Mouse (Mus musculus): ENCODE results near the gene Padi6. TPM values are rescaled to one million over a fixed set of nuclear protein-coding genes. Genes with fewer than 3 reads are reported as not detected.
A peak's percentile ranks its signal among the peaks of the same experiment; 100 is the strongest.

Gene Padi6
- polyA plus RNA-seq, 1 experiment from 2014 or later, result not detected

DNA sequence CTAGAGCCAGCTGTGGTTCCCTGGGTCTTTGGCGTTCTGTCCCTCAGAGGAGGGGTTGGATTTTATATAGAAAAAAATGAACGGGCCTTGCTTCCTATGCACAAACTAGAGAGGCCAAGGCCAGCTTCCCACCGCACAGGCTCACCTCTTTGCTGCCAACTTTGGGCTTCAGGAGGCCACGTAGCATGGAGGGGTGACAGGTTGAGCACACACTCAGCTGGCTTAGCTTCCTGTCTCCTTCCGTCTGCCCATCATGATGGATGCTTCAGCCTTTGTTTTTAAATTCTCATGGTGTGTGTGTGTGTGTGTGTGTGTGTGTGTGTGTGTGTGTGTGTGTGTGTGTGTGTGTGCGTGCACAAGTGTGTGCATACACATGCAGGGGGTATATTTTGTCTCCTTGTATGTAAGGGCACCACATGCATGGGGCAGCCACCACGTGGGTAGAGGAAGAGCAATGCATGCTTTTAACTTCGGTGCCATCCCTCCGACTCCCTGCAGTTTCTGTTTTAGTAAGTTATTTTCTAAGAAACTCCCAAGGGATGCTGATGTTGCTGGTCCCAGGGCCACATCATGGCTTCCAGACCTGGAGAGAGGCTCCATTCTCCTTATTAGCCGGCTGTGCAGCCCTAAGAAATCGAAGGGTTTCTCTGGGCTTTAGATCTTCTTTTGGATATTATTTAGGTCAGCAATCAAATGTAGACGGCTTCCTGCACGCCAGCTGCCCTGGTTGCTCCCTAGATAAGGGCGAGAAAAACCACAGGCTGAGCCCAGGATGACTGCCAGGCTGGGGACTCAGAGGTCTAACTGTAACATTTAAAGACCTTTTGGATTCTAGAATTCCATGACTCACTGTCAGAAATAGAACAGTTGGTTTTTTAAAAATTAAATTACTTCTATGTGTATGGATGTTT lies 46.5 kb downstream of the Padi6 start:
- peaks cover 87% of the 10 kb centered on the region for H3K4me1 ChIP-seq (replicated peaks)
- 30% methylated on average over 14 of the region's 14 CpGs for WGBS (ENCODE audit: insufficient replicate concordance)

DNA sequence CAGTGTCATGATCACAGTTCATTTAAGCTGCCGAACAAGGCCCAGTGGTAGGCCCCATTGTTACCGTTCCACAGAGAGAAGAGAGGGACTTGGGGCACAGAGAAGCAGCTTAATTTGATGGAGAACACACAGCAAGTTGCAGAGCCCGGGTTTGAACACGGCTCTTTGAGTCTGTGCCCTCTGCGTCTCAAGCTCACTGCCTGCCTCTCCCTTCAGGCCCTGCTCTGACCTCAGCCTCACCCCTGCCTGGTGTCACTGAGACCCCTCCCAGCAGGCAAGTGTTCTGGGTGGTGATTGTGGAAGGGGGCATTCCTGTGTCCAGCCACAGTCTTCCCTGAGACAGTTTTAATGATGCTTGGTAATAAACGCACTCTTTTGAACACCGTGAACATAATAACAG lies 47.3 kb downstream of the Padi6 start:
- Histone ChIP-seq H3K4me1 (replicated peaks) (peaks cover 87% of the 10 kb centered on the region), H3K4me2 (no peak overlapping the region), H3K36me3 (replicated peaks) (no peaks in the 10 kb centered on the region), H3K27ac (replicated peaks) (peak overlapping the region; percentile 85), H3K4me3 (replicated peaks) (no peak overlapping the region), H3K9me3 (replicated peaks) (no peaks in the 10 kb centered on the region), H3K9ac (no peak overlapping the region), H3K27me3 (no peaks in the 10 kb centered on the region)
- 80% methylated on average over 7 of the region's 7 CpGs for WGBS (ENCODE audit: insufficient replicate concordance)
- ATAC-seq (ENCODE audit: insufficient read depth), result no peak

More for the DNA sequence above, 46.5 kb downstream of the Padi6 start:
- no peaks in the 10 kb centered on the region for H3K36me3 ChIP-seq (replicated peaks)
- no peaks in the 10 kb centered on the region for H3K9me3 ChIP-seq (replicated peaks)
- peak overlapping the region; percentile 36 for H3K4me3 ChIP-seq (replicated peaks)
- H3K4me2 ChIP-seq, result peak overlapping the region; percentile 70
- ATAC-seq (ENCODE audit: insufficient read depth), result no peak; the same call in 1 of the 2 replicates
- peak overlapping the region; percentile 41 for H3K9ac ChIP-seq
- peak overlapping the region; percentile 85 for H3K27ac ChIP-seq (replicated peaks)
- no peaks in the 10 kb centered on the region for H3K27me3 ChIP-seq

DNA sequence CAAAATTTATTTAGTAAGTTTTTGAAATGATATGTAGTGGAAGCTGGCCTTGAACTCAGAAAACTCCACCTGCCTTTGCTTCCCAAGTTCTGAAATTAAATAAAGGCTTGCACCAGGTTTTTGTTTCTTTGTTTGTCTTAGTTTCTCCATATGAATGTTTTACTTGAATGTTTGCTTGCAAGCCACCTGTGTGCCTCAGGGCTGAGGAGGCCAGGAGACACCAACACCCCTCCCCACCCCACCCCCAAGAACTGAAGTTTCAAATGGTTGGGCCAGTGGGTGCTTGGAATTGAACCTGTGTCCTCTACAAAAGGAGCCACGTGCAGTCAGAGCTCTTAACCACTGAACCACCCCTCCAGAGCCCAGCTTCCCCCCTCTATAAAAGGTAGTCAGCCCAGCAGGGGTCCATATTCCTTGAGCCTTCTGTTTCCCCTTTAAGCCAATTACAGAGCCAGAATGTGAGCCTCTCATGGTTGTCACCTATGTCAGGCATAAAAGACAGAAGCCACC lies 47.8 kb downstream of the Padi6 start:
- Histone ChIP-seq H3K4me1 (replicated peaks) (peaks cover 87% of the 10 kb centered on the region), H3K4me3 (replicated peaks) (no peak overlapping the region)

DNA sequence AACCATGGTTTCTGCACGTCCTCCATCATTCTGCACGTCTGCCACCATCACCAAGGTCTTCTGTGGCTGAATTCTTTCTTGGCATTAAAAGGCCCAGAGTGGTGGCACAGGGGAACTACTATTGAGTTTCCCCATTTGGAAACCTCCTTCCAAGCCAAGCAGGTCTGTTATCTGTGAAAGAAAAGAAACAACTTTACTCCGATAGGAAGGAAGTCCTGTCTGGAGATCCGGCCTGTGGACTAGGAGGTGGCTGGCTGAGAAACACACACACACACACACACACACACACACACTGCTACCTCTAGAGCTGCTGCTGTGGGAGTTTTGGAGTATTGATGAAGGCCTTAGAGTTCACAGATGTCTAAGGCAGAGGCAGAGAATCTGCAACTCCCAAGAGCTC lies 48.9 kb downstream of the Padi6 start:
- H3K27me3 ChIP-seq, result no peaks in the 10 kb centered on the region
- ATAC-seq (ENCODE audit: insufficient read depth), result no peak
- H3K4me1 ChIP-seq (replicated peaks), result peaks cover 87% of the 10 kb centered on the region
- H3K36me3 ChIP-seq (replicated peaks), result no peaks in the 10 kb centered on the region
- H3K9ac ChIP-seq, result no peak overlapping the region
- H3K9me3 ChIP-seq (replicated peaks), result no peaks in the 10 kb centered on the region
- H3K27ac ChIP-seq (replicated peaks), result no peak overlapping the region; the same call in 1 of the 2 replicates
- 21% methylated on average over 4 of the region's 4 CpGs for WGBS (ENCODE audit: insufficient replicate concordance)
- H3K4me3 ChIP-seq (replicated peaks), result no peak overlapping the region
- no peak overlapping the region for H3K4me2 ChIP-seq

More for the DNA sequence above, 47.8 kb downstream of the Padi6 start:
- no peak overlapping the region for H3K4me2 ChIP-seq
- no peaks in the 10 kb centered on the region for H3K27me3 ChIP-seq
- peak overlapping the region; percentile 85; the same call in 1 of the 2 replicates for H3K27ac ChIP-seq (replicated peaks)
- no peaks in the 10 kb centered on the region for H3K9me3 ChIP-seq (replicated peaks)
- no peak overlapping the region for H3K9ac ChIP-seq
- WGBS (ENCODE audit: insufficient replicate concordance), result 58% methylated on average over 1 of the region's 1 CpGs
- no peaks in the 10 kb centered on the region for H3K36me3 ChIP-seq (replicated peaks)
- ATAC-seq (ENCODE audit: insufficient read depth), result no peak

DNA sequence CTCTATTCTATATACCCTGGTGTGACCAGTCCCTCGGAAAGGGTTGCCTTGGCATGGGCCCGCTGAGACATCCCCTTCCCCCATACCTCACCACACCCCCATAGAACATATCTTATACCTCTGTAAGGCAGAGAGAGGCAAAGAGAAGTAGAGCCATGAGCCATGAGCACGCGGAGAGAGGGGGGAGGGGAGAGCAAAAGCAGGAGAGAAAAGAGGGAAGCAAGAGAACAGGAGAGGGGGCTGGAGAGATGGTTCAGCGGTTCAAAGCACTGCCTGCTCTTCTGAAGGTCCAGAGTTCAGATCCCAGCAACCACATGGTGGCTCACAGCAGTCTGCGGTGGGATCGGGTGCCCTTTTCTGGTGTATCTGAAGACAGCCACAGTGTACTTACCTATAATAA lies 51.0 kb downstream of the Padi6 start:
- no peak overlapping the region for H3K4me2 ChIP-seq
- WGBS (ENCODE audit: insufficient replicate concordance), result 45% methylated on average over 7 of the region's 7 CpGs
- H3K4me1 ChIP-seq (replicated peaks), result peaks cover 89% of the 10 kb centered on the region
- no peaks in the 10 kb centered on the region for H3K27me3 ChIP-seq
- no peaks in the 10 kb centered on the region for H3K36me3 ChIP-seq (replicated peaks)
- H3K27ac ChIP-seq (replicated peaks), result peak overlapping the region; percentile 39
- H3K9ac ChIP-seq, result no peak overlapping the region
- H3K4me3 ChIP-seq (replicated peaks), result no peak overlapping the region
- no peak for ATAC-seq (ENCODE audit: insufficient read depth)
- no peaks in the 10 kb centered on the region for H3K9me3 ChIP-seq (replicated peaks)

DNA sequence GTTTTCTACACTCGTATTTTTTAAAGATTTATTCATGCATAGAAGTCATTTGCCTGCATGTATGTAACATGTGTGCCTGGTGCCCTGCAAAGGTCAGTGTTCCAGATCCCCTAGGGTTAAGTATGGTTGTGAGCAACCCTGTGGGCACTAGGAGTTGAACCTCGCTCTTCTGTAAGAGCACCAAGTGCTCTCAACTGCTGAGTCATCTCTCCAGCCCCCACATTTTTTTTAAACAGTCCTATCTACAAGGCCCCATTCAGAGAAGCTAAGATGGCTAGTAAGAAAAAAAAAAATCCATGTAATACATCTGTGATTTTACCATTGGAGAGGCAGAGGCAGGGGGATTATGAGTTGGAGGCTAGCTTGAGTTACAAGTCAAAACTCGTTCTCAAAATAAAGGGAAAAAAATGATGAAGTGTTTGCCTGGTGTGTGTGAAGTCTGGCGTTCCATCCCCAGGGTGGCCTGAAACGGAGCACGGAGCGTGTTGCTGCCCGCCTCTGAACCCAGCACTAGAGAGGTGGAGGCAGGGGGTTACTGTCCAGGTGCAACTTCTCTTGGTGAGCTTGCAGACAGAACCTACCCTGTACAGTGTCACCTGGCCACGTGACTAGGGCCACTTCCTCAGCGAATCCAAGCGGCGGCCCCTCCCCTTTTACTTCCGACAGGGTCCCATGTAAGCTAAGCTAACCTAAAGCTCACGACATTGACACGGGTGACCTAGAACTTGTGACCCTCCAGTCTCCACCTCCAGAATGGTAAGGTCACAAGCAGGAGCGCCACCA lies 52.4 kb downstream of the Padi6 start:
- ATAC-seq (ENCODE audit: insufficient read depth), result peak; percentile 67
- Histone ChIP-seq H3K9me3 (replicated peaks) (no peaks in the 10 kb centered on the region), H3K9ac (0 out of 2 replicates have a peak overlapping the region, but pooled peaks have one; percentile 17), H3K4me2 (peak overlapping the region; percentile 54), H3K4me1 (replicated peaks) (peaks cover 84% of the 10 kb centered on the region), H3K4me3 (replicated peaks) (no peak overlapping the region), H3K27me3 (no peaks in the 10 kb centered on the region), H3K36me3 (replicated peaks) (no peaks in the 10 kb centered on the region), H3K27ac (replicated peaks) (peak overlapping the region; percentile 65)
- WGBS (ENCODE audit: insufficient replicate concordance), result 48% methylated on average over 16 of the region's 16 CpGs

DNA sequence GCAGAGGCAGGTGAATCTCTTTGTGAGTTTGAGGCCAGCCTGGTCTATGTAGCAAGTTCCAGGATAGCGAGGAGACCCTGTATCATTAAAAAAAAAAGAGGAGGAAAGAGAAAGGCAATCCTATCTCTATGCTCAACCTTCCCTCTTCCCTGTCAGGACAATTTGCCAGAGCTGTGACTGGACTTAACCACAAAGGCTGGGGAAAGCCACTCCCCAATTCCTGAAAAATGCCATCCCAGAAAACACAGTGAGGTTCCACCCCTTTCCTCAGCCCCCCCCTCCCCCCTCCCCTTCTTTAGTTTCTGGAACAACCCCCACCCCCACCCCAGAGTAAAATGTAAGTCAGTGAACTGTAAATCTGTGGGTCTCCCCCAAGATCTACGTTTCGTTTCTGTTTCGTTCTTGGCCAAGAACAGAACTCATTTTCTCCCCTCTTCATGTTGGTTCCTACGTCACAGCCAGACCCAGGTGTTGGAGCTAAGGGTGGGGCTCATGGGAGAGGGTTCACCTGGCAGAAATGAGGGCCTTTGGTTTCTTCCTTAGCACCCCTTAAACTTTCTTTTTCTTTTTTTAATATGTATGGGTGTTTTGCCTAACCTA lies 53.5 kb downstream of the Padi6 start:
- no peak for ATAC-seq (ENCODE audit: insufficient read depth)
- WGBS (ENCODE audit: insufficient replicate concordance), result 75% methylated on average over 5 of the region's 5 CpGs
- H3K4me3 ChIP-seq (replicated peaks), result no peak overlapping the region
- H3K36me3 ChIP-seq (replicated peaks), result no peaks in the 10 kb centered on the region
- no peak overlapping the region for H3K9ac ChIP-seq
- no peak overlapping the region for H3K4me2 ChIP-seq
- H3K27ac ChIP-seq (replicated peaks), result peak overlapping the region; percentile 65
- no peaks in the 10 kb centered on the region for H3K9me3 ChIP-seq (replicated peaks)
- H3K4me1 ChIP-seq (replicated peaks), result peaks cover 86% of the 10 kb centered on the region
- H3K27me3 ChIP-seq, result no peaks in the 10 kb centered on the region

DNA sequence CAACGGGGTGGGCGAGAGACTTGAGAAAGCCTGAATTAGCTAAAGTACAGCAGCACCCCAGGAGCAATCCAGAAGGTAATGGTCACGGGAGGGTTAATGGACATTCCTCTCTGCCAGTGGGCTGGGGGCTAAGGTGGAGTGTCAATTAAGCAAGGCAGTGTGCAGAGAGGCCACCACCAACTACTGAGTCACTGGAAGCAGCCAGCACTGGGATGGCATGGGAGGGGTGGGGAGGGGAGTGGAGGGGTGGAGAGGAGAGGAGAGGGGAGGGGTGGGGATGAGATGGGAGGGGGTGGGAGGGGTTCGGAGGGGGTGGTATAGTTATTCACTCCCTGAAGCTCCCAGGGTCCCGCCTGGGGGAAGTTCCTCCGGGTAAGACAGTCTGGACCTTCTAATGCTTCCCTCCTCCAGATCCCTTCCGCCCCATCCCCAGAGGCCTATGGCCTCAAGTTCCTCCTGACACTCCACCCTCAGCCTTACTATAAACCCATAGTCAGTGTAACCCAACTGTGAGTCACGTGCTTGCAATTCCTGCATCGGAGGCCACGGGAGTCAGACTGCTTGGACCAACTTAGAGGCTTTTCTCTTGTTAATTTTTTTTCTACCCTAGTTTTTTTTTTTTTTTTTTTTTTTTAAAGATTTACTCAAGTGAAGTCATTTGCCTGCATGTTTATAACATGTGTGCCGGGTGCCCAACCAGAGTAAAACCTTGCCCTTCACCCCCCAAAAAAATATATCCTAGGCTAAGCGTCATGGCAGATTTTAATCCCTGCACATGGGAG lies 54.2 kb downstream of the Padi6 start:
- H3K9ac ChIP-seq, result no peak overlapping the region
- H3K4me1 ChIP-seq (replicated peaks), result peaks cover 85% of the 10 kb centered on the region
- no peak overlapping the region for H3K4me2 ChIP-seq
- 45% methylated on average over 12 of the region's 12 CpGs for WGBS (ENCODE audit: insufficient replicate concordance)
- no peak for ATAC-seq (ENCODE audit: insufficient read depth)
- H3K4me3 ChIP-seq (replicated peaks), result no peak overlapping the region
- no peaks in the 10 kb centered on the region for H3K36me3 ChIP-seq (replicated peaks)
- H3K27ac ChIP-seq (replicated peaks), result peak overlapping the region; percentile 65
- H3K9me3 ChIP-seq (replicated peaks), result no peaks in the 10 kb centered on the region
- no peaks in the 10 kb centered on the region for H3K27me3 ChIP-seq

DNA sequence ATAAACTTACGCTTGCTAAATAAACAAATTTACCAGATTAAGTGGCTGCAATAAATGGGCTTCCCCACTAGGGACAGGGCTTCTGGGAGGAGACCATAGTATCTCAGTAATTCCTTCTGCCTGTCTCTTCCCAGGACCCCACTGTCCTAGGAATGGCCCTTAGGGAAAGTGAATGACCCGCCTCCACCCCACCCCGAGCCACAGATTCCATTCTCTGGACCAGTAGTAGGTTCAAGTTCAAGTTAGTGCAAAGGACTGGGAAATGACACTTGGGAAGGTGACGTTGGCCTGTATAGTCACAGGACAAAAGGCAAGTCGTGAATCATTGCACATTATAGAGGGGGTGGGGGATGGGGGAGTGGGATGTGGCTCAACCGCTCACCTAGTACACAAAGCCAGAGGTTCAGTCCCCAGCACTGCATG lies 57.6 kb downstream of the Padi6 start:
- no peaks in the 10 kb centered on the region for H3K9me3 ChIP-seq (replicated peaks)
- peak overlapping the region; percentile 85 for H3K27ac ChIP-seq (replicated peaks)
- ATAC-seq (ENCODE audit: insufficient read depth), result no peak
- H3K36me3 ChIP-seq (replicated peaks), result no peaks in the 10 kb centered on the region
- peaks cover 85% of the 10 kb centered on the region for H3K4me1 ChIP-seq (replicated peaks)
- WGBS (ENCODE audit: insufficient replicate concordance), result 20% methylated on average over 6 of the region's 6 CpGs
- H3K4me2 ChIP-seq, result peak overlapping the region; percentile 82
- H3K9ac ChIP-seq, result peak overlapping the region; percentile 65
- H3K4me3 ChIP-seq (replicated peaks), result peak overlapping the region; percentile 54
- H3K27me3 ChIP-seq, result no peaks in the 10 kb centered on the region

DNA sequence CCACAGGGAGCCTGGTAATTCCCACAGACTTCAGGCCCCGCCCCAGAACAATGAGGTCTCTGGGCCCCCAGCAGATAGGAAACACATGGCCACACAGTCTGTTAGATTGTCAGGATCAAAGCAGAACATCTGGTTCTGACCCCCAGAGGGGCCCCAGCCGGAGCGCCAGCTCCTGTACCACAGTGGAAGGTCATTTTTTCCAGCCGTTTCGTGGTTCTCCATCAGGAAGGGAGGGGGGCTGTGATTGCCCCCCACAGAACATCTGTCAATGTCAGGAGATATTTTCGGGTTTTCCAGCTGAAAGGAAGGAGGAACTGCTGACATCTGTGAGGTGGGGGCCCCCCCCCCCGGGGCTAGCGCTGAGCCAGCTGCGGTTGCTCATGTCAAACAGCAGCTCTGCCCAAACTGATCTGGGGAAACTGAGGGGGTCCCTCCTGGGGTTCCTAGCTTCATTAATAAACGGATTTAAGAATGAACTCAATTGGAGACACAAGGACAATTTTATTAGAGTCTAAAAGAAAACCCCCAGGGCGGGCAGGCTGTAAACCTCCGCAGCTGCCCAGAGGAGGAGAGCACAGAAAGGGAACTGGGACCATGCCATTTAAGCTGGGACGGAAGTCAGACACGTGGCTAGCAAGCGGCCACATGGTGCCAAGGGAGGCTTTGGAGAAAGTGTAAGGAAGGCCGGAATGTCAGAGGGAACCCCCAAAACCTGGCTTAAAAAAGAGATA lies 58.1 kb downstream of the Padi6 start:
- Histone ChIP-seq H3K9me3 (replicated peaks) (no peaks in the 10 kb centered on the region), H3K4me2 (peak overlapping the region; percentile 82), H3K36me3 (replicated peaks) (no peaks in the 10 kb centered on the region), H3K4me3 (replicated peaks) (peak overlapping the region; percentile 54), H3K4me1 (replicated peaks) (peaks cover 85% of the 10 kb centered on the region), H3K27ac (replicated peaks) (peak overlapping the region; percentile 85), H3K9ac (peak overlapping the region; percentile 65), H3K27me3 (no peaks in the 10 kb centered on the region)
- WGBS (ENCODE audit: insufficient replicate concordance), result 4% methylated on average over 16 of the region's 16 CpGs
- peak; percentile 90 for ATAC-seq (ENCODE audit: insufficient read depth)

Data from liver, embryonic 15.5 days (tissue).